Mouse (Mus musculus): Measurements from ENCODE around the gene March10. TPM values are rescaled to one million over a fixed set of nuclear protein-coding genes. Genes with fewer than 3 reads are reported as not detected.

Gene March10
- total and polyA plus RNA-seq, 2 experiments: not detected

- DNase-seq (ENCODE audit: extremely low read depth, low read depth, low spot score): no peak
- Histone ChIP-seq H3K4me3 (ENCODE audit: insufficient read depth, low read depth, low read length) (no peak overlapping the region), H3K4me1 (ENCODE audit: control insufficient read depth, insufficient read depth, low read length) (no peaks in the 10 kb centered on the region), H3K27ac (replicated peaks; ENCODE audit: insufficient read depth, low read depth, low read length) (no peak overlapping the region), H3K36me3 (ENCODE audit: control insufficient read depth, insufficient read depth, low read length) (no peaks in the 10 kb centered on the region), H3K27me3 (ENCODE audit: control insufficient read depth, insufficient read depth, low read length) (no peaks in the 10 kb centered on the region), H3K79me2 (ENCODE audit: control insufficient read depth, insufficient read depth, low read length) (no peaks in the 10 kb centered on the region), H3K9ac (ENCODE audit: low read depth, low read length) (no peak overlapping the region)
- TF ChIP-seq POLR2A (IDR thresholded peaks at IDR 0.05; ENCODE audit: extremely low read depth, insufficient read depth, low read length) (no peak), CTCF (IDR thresholded peaks at IDR 0.05; ENCODE audit: low read depth, low read length) (no peak)
- 87% methylated on average over 7 of the region's 7 CpGs for WGBS
Measured at GRCm38 (mm10) chr11:105390290-105390689, 66.2 kb downstream of the March10 start.

GRCm38 (mm10) chr11:105388636-105389035, 67.9 kb downstream of the March10 start:
- H3K4me3 ChIP-seq (ENCODE audit: insufficient read depth, low read depth, low read length): no peak overlapping the region
- no peaks in the 10 kb centered on the region; the same call in 1 of the 2 replicates for H3K27me3 ChIP-seq (ENCODE audit: control insufficient read depth, insufficient read depth, low read length)
- no peak overlapping the region for H3K9ac ChIP-seq (ENCODE audit: low read depth, low read length)
- 79% methylated on average over 2 of the region's 2 CpGs for WGBS
- H3K79me2 ChIP-seq (ENCODE audit: control insufficient read depth, insufficient read depth, low read length): no peaks in the 10 kb centered on the region
- no peak for DNase-seq (ENCODE audit: extremely low read depth, low read depth, low spot score)
- no peaks in the 10 kb centered on the region for H3K36me3 ChIP-seq (ENCODE audit: control insufficient read depth, insufficient read depth, low read length)
- no peaks in the 10 kb centered on the region for H3K4me1 ChIP-seq (ENCODE audit: control insufficient read depth, insufficient read depth, low read length)
- TF ChIP-seq POLR2A (IDR thresholded peaks at IDR 0.05; ENCODE audit: extremely low read depth, insufficient read depth, low read length) (no peak), CTCF (IDR thresholded peaks at IDR 0.05; ENCODE audit: low read depth, low read length) (no peak)
- no peak overlapping the region for H3K27ac ChIP-seq (replicated peaks; ENCODE audit: insufficient read depth, low read depth, low read length)

GRCm38 (mm10) chr11:105385266-105385665, 71.3 kb downstream of the March10 start:
- H3K9ac ChIP-seq (ENCODE audit: low read depth, low read length): no peak overlapping the region
- no peaks in the 10 kb centered on the region for H3K36me3 ChIP-seq (ENCODE audit: control insufficient read depth, insufficient read depth, low read length)
- 95% methylated on average over 9 of the region's 9 CpGs for WGBS
- DNase-seq (ENCODE audit: extremely low read depth, low read depth, low spot score): no peak
- no peak for TF ChIP-seq CTCF (IDR thresholded peaks at IDR 0.05; ENCODE audit: low read depth, low read length)
- no peak for TF ChIP-seq POLR2A (IDR thresholded peaks at IDR 0.05; ENCODE audit: extremely low read depth, insufficient read depth, low read length)
- H3K27ac ChIP-seq (replicated peaks; ENCODE audit: insufficient read depth, low read depth, low read length): no peak overlapping the region
- H3K79me2 ChIP-seq (ENCODE audit: control insufficient read depth, insufficient read depth, low read length): no peaks in the 10 kb centered on the region
- no peaks in the 10 kb centered on the region; the same call in 1 of the 2 replicates for H3K27me3 ChIP-seq (ENCODE audit: control insufficient read depth, insufficient read depth, low read length)
- no peaks in the 10 kb centered on the region for H3K4me1 ChIP-seq (ENCODE audit: control insufficient read depth, insufficient read depth, low read length)
- H3K4me3 ChIP-seq (ENCODE audit: insufficient read depth, low read depth, low read length): no peak overlapping the region

GRCm38 (mm10) chr11:105375821-105376235, 80.7 kb downstream of the March10 start:
- H3K36me3 ChIP-seq (ENCODE audit: control insufficient read depth, insufficient read depth, low read length): no peaks in the 10 kb centered on the region
- H3K27me3 ChIP-seq (ENCODE audit: control insufficient read depth, insufficient read depth, low read length): no peaks in the 10 kb centered on the region
- no peak overlapping the region for H3K9ac ChIP-seq (ENCODE audit: low read depth, low read length)
- 24% methylated on average over 1 of the region's 1 CpGs for WGBS
- H3K4me3 ChIP-seq (ENCODE audit: insufficient read depth, low read depth, low read length): no peak overlapping the region
- TF ChIP-seq CTCF (IDR thresholded peaks at IDR 0.05; ENCODE audit: low read depth, low read length) (no peak), POLR2A (IDR thresholded peaks at IDR 0.05; ENCODE audit: extremely low read depth, insufficient read depth, low read length) (no peak)
- no peaks in the 10 kb centered on the region for H3K79me2 ChIP-seq (ENCODE audit: control insufficient read depth, insufficient read depth, low read length)
- no peak overlapping the region for H3K27ac ChIP-seq (replicated peaks; ENCODE audit: insufficient read depth, low read depth, low read length)
- DNase-seq (ENCODE audit: extremely low read depth, low read depth, low spot score): peak; percentile 25
- H3K4me1 ChIP-seq (ENCODE audit: control insufficient read depth, insufficient read depth, low read length): no peaks in the 10 kb centered on the region

GRCm38 (mm10) chr11:105374526-105375175, 81.9 kb downstream of the March10 start:
- no peaks in the 10 kb centered on the region for H3K36me3 ChIP-seq (ENCODE audit: control insufficient read depth, insufficient read depth, low read length)
- H3K9ac ChIP-seq (ENCODE audit: low read depth, low read length): no peak overlapping the region
- H3K4me3 ChIP-seq (ENCODE audit: insufficient read depth, low read depth, low read length): no peak overlapping the region
- TF ChIP-seq CTCF (IDR thresholded peaks at IDR 0.05; ENCODE audit: low read depth, low read length) (no peak), POLR2A (IDR thresholded peaks at IDR 0.05; ENCODE audit: extremely low read depth, insufficient read depth, low read length) (no peak)
- H3K4me1 ChIP-seq (ENCODE audit: control insufficient read depth, insufficient read depth, low read length): no peaks in the 10 kb centered on the region
- H3K27ac ChIP-seq (replicated peaks; ENCODE audit: insufficient read depth, low read depth, low read length): no peak overlapping the region
- no peaks in the 10 kb centered on the region for H3K79me2 ChIP-seq (ENCODE audit: control insufficient read depth, insufficient read depth, low read length)
- DNase-seq (ENCODE audit: extremely low read depth, low read depth, low spot score): no peak
- 91% methylated on average over 10 of the region's 10 CpGs for WGBS
- H3K27me3 ChIP-seq (ENCODE audit: control insufficient read depth, insufficient read depth, low read length): no peaks in the 10 kb centered on the region

- Histone ChIP-seq H3K27ac (replicated peaks; ENCODE audit: insufficient read depth, low read depth, low read length) (no peak overlapping the region), H3K9ac (ENCODE audit: low read depth, low read length) (no peak overlapping the region), H3K27me3 (ENCODE audit: control insufficient read depth, insufficient read depth, low read length) (no peaks in the 10 kb centered on the region), H3K4me3 (ENCODE audit: insufficient read depth, low read depth, low read length) (no peak overlapping the region), H3K36me3 (ENCODE audit: control insufficient read depth, insufficient read depth, low read length) (no peaks in the 10 kb centered on the region), H3K79me2 (ENCODE audit: control insufficient read depth, insufficient read depth, low read length) (no peaks in the 10 kb centered on the region), H3K4me1 (ENCODE audit: control insufficient read depth, insufficient read depth, low read length) (no peaks in the 10 kb centered on the region)
- 73% methylated on average over 8 of the region's 8 CpGs for WGBS
- DNase-seq (ENCODE audit: extremely low read depth, low read depth, low spot score): no peak
- no peak for TF ChIP-seq CTCF (IDR thresholded peaks at IDR 0.05; ENCODE audit: low read depth, low read length)
- no peak for TF ChIP-seq POLR2A (IDR thresholded peaks at IDR 0.05; ENCODE audit: extremely low read depth, insufficient read depth, low read length)
Measured at GRCm38 (mm10) chr11:105373881-105374280, 82.7 kb downstream of the March10 start.

Measured in liver, adult 2 months (tissue).